Mouse (Mus musculus): ENCODE data around the gene Mllt1. TPM values are rescaled to one million over a fixed set of nuclear protein-coding genes. Genes with fewer than 3 reads are reported as not detected.

Mllt1 gene
- polyA plus RNA-seq, 1 experiment from 2014 or later, result 90.2 TPM

Other genes starting within 250 kb of the Mllt1 start
- gene Ndufa11, start 217.6 kb downstream of the Mllt1 start, polyA plus RNA-seq (2016; fragmentation: Nextera tagmentation; extraction: Ambion mirVana), result 425 and 437 TPM in 2 replicates
- 12.8 and 15.5 TPM in 2 replicates for gene Vmac, start 217.4 kb downstream of the Mllt1 start, polyA plus RNA-seq (2016; fragmentation: Nextera tagmentation; extraction: Ambion mirVana)
- 10.8 and 12.7 TPM in 2 replicates for gene Nrtn, start 177.9 kb downstream of the Mllt1 start, polyA plus RNA-seq (2016; fragmentation: Nextera tagmentation; extraction: Ambion mirVana)
- gene Dus3l, start 170.7 kb downstream of the Mllt1 start, polyA plus RNA-seq (2016; fragmentation: Nextera tagmentation; extraction: Ambion mirVana), result 46.0 and 50.3 TPM in 2 replicates
- 1.5 and 2.2 TPM in 2 replicates for gene Prr22, start 165.2 kb downstream of the Mllt1 start, polyA plus RNA-seq (2016; fragmentation: Nextera tagmentation; extraction: Ambion mirVana)
- gene Rfx2, start 104.4 kb downstream of the Mllt1 start, polyA plus RNA-seq (2016; fragmentation: Nextera tagmentation; extraction: Ambion mirVana), result 3.2 and 4.5 TPM in 2 replicates
- not detected in 2 replicates for gene Acsbg2, start 61.0 kb downstream of the Mllt1 start, polyA plus RNA-seq (2016; fragmentation: Nextera tagmentation; extraction: Ambion mirVana)
- 0.50 and 0.73 TPM in 2 replicates for gene 1700061G19Rik, start 59.9 kb downstream of the Mllt1 start, polyA plus RNA-seq (2016; fragmentation: Nextera tagmentation; extraction: Ambion mirVana)
- not detected in 2 replicates for gene Acer1, start 46.7 kb upstream of the Mllt1 start, polyA plus RNA-seq (2016; fragmentation: Nextera tagmentation; extraction: Ambion mirVana)
- 189 and 200 TPM in 2 replicates for gene Clpp, start 54.9 kb upstream of the Mllt1 start, polyA plus RNA-seq (2016; fragmentation: Nextera tagmentation; extraction: Ambion mirVana)
- gene Alkbh7, start 61.9 kb upstream of the Mllt1 start, polyA plus RNA-seq (2016; fragmentation: Nextera tagmentation; extraction: Ambion mirVana), result 44.2 and 44.9 TPM in 2 replicates
- gene Pspn, start 64.6 kb upstream of the Mllt1 start, polyA plus RNA-seq (2016; fragmentation: Nextera tagmentation; extraction: Ambion mirVana), result not detected in 2 replicates
- gene Gtf2f1, start 75.9 kb upstream of the Mllt1 start, polyA plus RNA-seq (2016; fragmentation: Nextera tagmentation; extraction: Ambion mirVana), result 76.4 and 80.8 TPM in 2 replicates
- gene Gm17949, start 76.1 kb upstream of the Mllt1 start, polyA plus RNA-seq (2016; fragmentation: Nextera tagmentation; extraction: Ambion mirVana), result 0.20 and 0.45 TPM in 2 replicates
- 47.0 and 48.8 TPM in 2 replicates for gene Khsrp, start 96.1 kb upstream of the Mllt1 start, polyA plus RNA-seq (2016; fragmentation: Nextera tagmentation; extraction: Ambion mirVana)
- not detected in 2 replicates for gene Slc25a41, start 106.2 kb upstream of the Mllt1 start, polyA plus RNA-seq (2016; fragmentation: Nextera tagmentation; extraction: Ambion mirVana)
- gene Crb3, start 123.7 kb upstream of the Mllt1 start, polyA plus RNA-seq (2016; fragmentation: Nextera tagmentation; extraction: Ambion mirVana), result 1.9 and 2.7 TPM in 2 replicates
- gene Slc25a23, start 124.4 kb upstream of the Mllt1 start, polyA plus RNA-seq (2016; fragmentation: Nextera tagmentation; extraction: Ambion mirVana), result 2.5 and 3.9 TPM in 2 replicates
- gene Dennd1c, start 143.1 kb upstream of the Mllt1 start, polyA plus RNA-seq (2016; fragmentation: Nextera tagmentation; extraction: Ambion mirVana), result 0.66 and 0.97 TPM in 2 replicates
- gene Tubb4a, start 152.4 kb upstream of the Mllt1 start, polyA plus RNA-seq (2016; fragmentation: Nextera tagmentation; extraction: Ambion mirVana), result 3.3 and 5.4 TPM in 2 replicates
- 7.4 and 7.8 TPM in 2 replicates for gene Tnfsf9, start 169.9 kb upstream of the Mllt1 start, polyA plus RNA-seq (2016; fragmentation: Nextera tagmentation; extraction: Ambion mirVana)
- not detected in 2 replicates for gene Cd70, start 214.4 kb upstream of the Mllt1 start, polyA plus RNA-seq (2016; fragmentation: Nextera tagmentation; extraction: Ambion mirVana)

All from limb, embryonic 10.5 days (tissue).